Mouse (Mus musculus): ENCODE measurements around the gene Actn3.
A peak's percentile ranks its signal among the peaks of the same experiment; 100 is the strongest.
"Not testable (repeated sequence)": the region's sequence is repeated elsewhere in the genome, so short reads cannot be mapped to it uniquely, and the experiment has no call there.

Gene Actn3

GRCm38 (mm10) chr19:4855951-4856350 is 21.8 kb downstream of the Actn3 start:
- DNase-seq, result no peak

GRCm38 (mm10) chr19:4855470-4855820 is 22.3 kb downstream of the Actn3 start:
- no peak for DNase-seq

GRCm38 (mm10) chr19:4854552-4855469 is 22.9 kb downstream of the Actn3 start, which contains the start of gene Ctsf:
Gene Ctsf (plus strand): TSS chr19:4855130.
- DNase-seq, result peak; percentile 81

GRCm38 (mm10) chr19:4850281-4850680 is 27.4 kb downstream of the Actn3 start:
- DNase-seq, result no peak

- no peak for DNase-seq
These were observed 27.9 kb downstream of the Actn3 start for GRCm38 (mm10) chr19:4849800-4850199.

- peak; percentile 29 for DNase-seq
These were observed 30.2 kb downstream of the Actn3 start for GRCm38 (mm10) chr19:4847490-4847889.

GRCm38 (mm10) chr19:4845846-4846245 is 31.9 kb downstream of the Actn3 start:
- DNase-seq, result no peak

GRCm38 (mm10) chr19:4842611-4843010 is 35.1 kb downstream of the Actn3 start:
- no peak for DNase-seq

GRCm38 (mm10) chr19:4840848-4841247 is 36.9 kb downstream of the Actn3 start:
- no peak for DNase-seq

GRCm38 (mm10) chr19:4839149-4839548 is 38.6 kb downstream of the Actn3 start, which contains the start of the genes Ccs and Ccdc87:
Gene Ccs (minus strand): TSS chr19:4839332.
Gene Ccdc87 (plus strand): TSS chr19:4839366.
- peak; percentile 97 for DNase-seq

- no peak for DNase-seq
These were observed 39.1 kb downstream of the Actn3 start for GRCm38 (mm10) chr19:4838526-4839140.

- DNase-seq, result no peak
These were observed 40.7 kb downstream of the Actn3 start for GRCm38 (mm10) chr19:4837049-4837448.

GRCm38 (mm10) chr19:4836096-4836495 is 41.6 kb downstream of the Actn3 start:
- no peak for DNase-seq

- no peak for DNase-seq
These were observed 43.7 kb downstream of the Actn3 start for GRCm38 (mm10) chr19:4833977-4834376.

GRCm38 (mm10) chr19:4829156-4829555 is 48.6 kb downstream of the Actn3 start:
- DNase-seq, result no peak

GRCm38 (mm10) chr19:4828444-4829114 is 49.1 kb downstream of the Actn3 start:
- peak; percentile 52 for DNase-seq

GRCm38 (mm10) chr19:4820678-4821303 is 56.9 kb downstream of the Actn3 start:
- peak; percentile 35 for DNase-seq

GRCm38 (mm10) chr19:4817182-4817835 is 60.4 kb downstream of the Actn3 start:
- DNase-seq, result no peak

GRCm38 (mm10) chr19:4813015-4813414 is 64.7 kb downstream of the Actn3 start:
- peak; percentile 64 for DNase-seq

GRCm38 (mm10) chr19:4812334-4812949 is 65.3 kb downstream of the Actn3 start:
- DNase-seq, result not testable (repeated sequence)

GRCm38 (mm10) chr19:4811909-4812242 is 65.8 kb downstream of the Actn3 start:
- no peak for DNase-seq
